Mouse (Mus musculus): Measurements from ENCODE around the gene Cd300lf. TPM values are rescaled to one million over a fixed set of nuclear protein-coding genes. Genes with fewer than 3 reads are reported as not detected.
A peak's percentile ranks its signal among the peaks of the same experiment; 100 is the strongest.

Cd300lf gene
- polyA plus RNA-seq, 1 experiment from 2014 or later, result 0.96 TPM

GRCm38 (mm10) chr11:115169430-115169829 lies 35.6 kb upstream of the Cd300lf start:
- Histone ChIP-seq H3K4me2 (replicated peaks) (no peak overlapping the region), H3K9ac (no peak overlapping the region), H3K27ac (replicated peaks) (no peak overlapping the region), H3K4me1 (peaks cover 39% of the 10 kb centered on the region), H3K36me3 (no peaks in the 10 kb centered on the region), H3K9me3 (replicated peaks) (no peaks in the 10 kb centered on the region), H3K27me3 (peaks cover 31% of the 10 kb centered on the region), H3K4me3 (replicated peaks) (no peak overlapping the region)
- no peak for ATAC-seq (ENCODE audit: insufficient number of reproducible peaks, low FRiP score, low TSS enrichment, low read depth)
- 91% methylated on average over 4 of the region's 4 CpGs for WGBS

- Histone ChIP-seq H3K4me1 (peaks cover 40% of the 10 kb centered on the region), H3K4me3 (replicated peaks) (no peak overlapping the region), H3K27ac (replicated peaks) (no peak overlapping the region), H3K4me2 (replicated peaks) (no peak overlapping the region), H3K9me3 (replicated peaks) (no peaks in the 10 kb centered on the region), H3K36me3 (no peaks in the 10 kb centered on the region), H3K27me3 (peaks cover 38% of the 10 kb centered on the region), H3K9ac (no peak overlapping the region)
- ATAC-seq (ENCODE audit: insufficient number of reproducible peaks, low FRiP score, low TSS enrichment, low read depth), result no peak
- WGBS, result 73% methylated on average over 8 of the region's 8 CpGs
Measured at GRCm38 (mm10) chr11:115167631-115168249, 33.9 kb upstream of the Cd300lf start.

- 72% methylated on average over 3 of the region's 3 CpGs for WGBS
- H3K36me3 ChIP-seq, result no peaks in the 10 kb centered on the region
- peaks cover 37% of the 10 kb centered on the region for H3K4me1 ChIP-seq
- H3K9ac ChIP-seq, result no peak overlapping the region
- no peaks in the 10 kb centered on the region for H3K9me3 ChIP-seq (replicated peaks)
- peaks cover 39% of the 10 kb centered on the region for H3K27me3 ChIP-seq
- H3K27ac ChIP-seq (replicated peaks), result no peak overlapping the region
- no peak overlapping the region for H3K4me2 ChIP-seq (replicated peaks)
- no peak for ATAC-seq (ENCODE audit: insufficient number of reproducible peaks, low FRiP score, low TSS enrichment, low read depth)
- H3K4me3 ChIP-seq (replicated peaks), result no peak overlapping the region
Measured at GRCm38 (mm10) chr11:115166776-115167175, 33.0 kb upstream of the Cd300lf start.

- Histone ChIP-seq H3K27ac (replicated peaks) (no peak overlapping the region), H3K4me3 (replicated peaks) (peak overlapping the region; percentile 65), H3K36me3 (no peaks in the 10 kb centered on the region), H3K9ac (no peak overlapping the region), H3K4me1 (peaks cover 30% of the 10 kb centered on the region), H3K9me3 (replicated peaks) (no peaks in the 10 kb centered on the region), H3K27me3 (peaks cover 42% of the 10 kb centered on the region), H3K4me2 (replicated peaks) (peak overlapping the region; percentile 94)
- WGBS, result 3% methylated on average over 9 of the region's 9 CpGs
- ATAC-seq (ENCODE audit: insufficient number of reproducible peaks, low FRiP score, low TSS enrichment, low read depth), result no peak
Measured at GRCm38 (mm10) chr11:115164976-115165374, 31.2 kb upstream of the Cd300lf start.

- Histone ChIP-seq H3K4me1 (peaks cover 30% of the 10 kb centered on the region), H3K4me3 (replicated peaks) (peak overlapping the region; percentile 65), H3K27me3 (peaks cover 42% of the 10 kb centered on the region), H3K9ac (no peak overlapping the region), H3K36me3 (no peaks in the 10 kb centered on the region), H3K4me2 (replicated peaks) (peak overlapping the region; percentile 94), H3K27ac (replicated peaks) (no peak overlapping the region), H3K9me3 (replicated peaks) (no peaks in the 10 kb centered on the region)
- no peak for ATAC-seq (ENCODE audit: insufficient number of reproducible peaks, low FRiP score, low TSS enrichment, low read depth)
- under 1% methylated on average over 14 of the region's 14 CpGs for WGBS
Measured at GRCm38 (mm10) chr11:115164341-115164975, 30.7 kb upstream of the Cd300lf start.

GRCm38 (mm10) chr11:115163568-115164150 lies 29.9 kb upstream of the Cd300lf start:
- Histone ChIP-seq H3K4me1 (peaks cover 30% of the 10 kb centered on the region), H3K9ac (peak overlapping the region; percentile 45), H3K27ac (replicated peaks) (0 out of 2 replicates have a peak overlapping the region, but pooled peaks have one; percentile 39), H3K27me3 (peaks cover 42% of the 10 kb centered on the region), H3K9me3 (replicated peaks) (no peaks in the 10 kb centered on the region), H3K36me3 (no peaks in the 10 kb centered on the region), H3K4me2 (replicated peaks) (peak overlapping the region; percentile 94), H3K4me3 (replicated peaks) (peak overlapping the region; percentile 65)
- ATAC-seq (ENCODE audit: insufficient number of reproducible peaks, low FRiP score, low TSS enrichment, low read depth), result no peak
- under 1% methylated on average over 47 of the region's 47 CpGs for WGBS

- ATAC-seq (ENCODE audit: insufficient number of reproducible peaks, low FRiP score, low TSS enrichment, low read depth), result peak; percentile 96
- peaks cover 42% of the 10 kb centered on the region for H3K27me3 ChIP-seq
- H3K36me3 ChIP-seq, result no peaks in the 10 kb centered on the region
- peak within 1 kb of the TSS; percentile 45 for H3K9ac ChIP-seq
- peak within 1 kb of the TSS; percentile 65 for H3K4me3 ChIP-seq (replicated peaks)
- H3K4me1 ChIP-seq, result peaks cover 35% of the 10 kb centered on the region
- under 1% methylated on average over 47 of the region's 47 CpGs for WGBS
- H3K4me2 ChIP-seq (replicated peaks), result peak within 1 kb of the TSS; percentile 94
- H3K27ac ChIP-seq (replicated peaks), result 0 out of 2 replicates have a peak within 1 kb of the TSS, but pooled peaks have one; percentile 58
- no peaks in the 10 kb centered on the region for H3K9me3 ChIP-seq (replicated peaks)
Measured at GRCm38 (mm10) chr11:115162832-115163480, 29.2 kb upstream of the Cd300lf start, which contains the start of gene Slc9a3r1. Gene Slc9a3r1, plus strand, starts transcription at chr11:115163341.

GRCm38 (mm10) chr11:115162205-115162601 lies 28.4 kb upstream of the Cd300lf start:
- Histone ChIP-seq H3K4me1 (peaks cover 35% of the 10 kb centered on the region), H3K9me3 (replicated peaks) (no peaks in the 10 kb centered on the region), H3K36me3 (no peaks in the 10 kb centered on the region), H3K4me2 (replicated peaks) (peak overlapping the region; percentile 94), H3K27ac (replicated peaks) (0 out of 2 replicates have a peak overlapping the region, but pooled peaks have one; percentile 58), H3K4me3 (replicated peaks) (peak overlapping the region; percentile 65), H3K9ac (no peak overlapping the region), H3K27me3 (peaks cover 42% of the 10 kb centered on the region)
- ATAC-seq (ENCODE audit: insufficient number of reproducible peaks, low FRiP score, low TSS enrichment, low read depth), result no peak
- 16% methylated on average over 9 of the region's 9 CpGs for WGBS

GRCm38 (mm10) chr11:115161578-115162204 lies 27.9 kb upstream of the Cd300lf start:
- H3K4me3 ChIP-seq (replicated peaks), result no peak overlapping the region
- ATAC-seq (ENCODE audit: insufficient number of reproducible peaks, low FRiP score, low TSS enrichment, low read depth), result no peak
- peaks cover 42% of the 10 kb centered on the region for H3K27me3 ChIP-seq
- peaks cover 35% of the 10 kb centered on the region for H3K4me1 ChIP-seq
- H3K27ac ChIP-seq (replicated peaks), result no peak overlapping the region
- no peak overlapping the region for H3K4me2 ChIP-seq (replicated peaks)
- no peak overlapping the region for H3K9ac ChIP-seq
- H3K36me3 ChIP-seq, result no peaks in the 10 kb centered on the region
- WGBS, result 62% methylated on average over 9 of the region's 9 CpGs
- H3K9me3 ChIP-seq (replicated peaks), result no peaks in the 10 kb centered on the region

- WGBS, result 27% methylated on average over 10 of the region's 10 CpGs
- Histone ChIP-seq H3K4me3 (replicated peaks) (no peak overlapping the region), H3K27ac (replicated peaks) (no peak overlapping the region), H3K9ac (no peak overlapping the region), H3K36me3 (no peaks in the 10 kb centered on the region), H3K9me3 (replicated peaks) (no peaks in the 10 kb centered on the region), H3K4me2 (replicated peaks) (no peak overlapping the region), H3K4me1 (peaks cover 35% of the 10 kb centered on the region), H3K27me3 (peaks cover 39% of the 10 kb centered on the region)
- ATAC-seq (ENCODE audit: insufficient number of reproducible peaks, low FRiP score, low TSS enrichment, low read depth), result no peak
Measured at GRCm38 (mm10) chr11:115160883-115161577, 27.2 kb upstream of the Cd300lf start.
